Mouse (Mus musculus) frontal cortex, postnatal 14 days (tissue): ENCODE results near the gene Fads6.

Experiments
- DNase-seq, 2 experiments: peaks; one replicate each; pipeline ENCODE4 v3.0.0; 2022; ENCODE audit warnings: low spot score in 2 of 2

Gene Fads6

DNA sequence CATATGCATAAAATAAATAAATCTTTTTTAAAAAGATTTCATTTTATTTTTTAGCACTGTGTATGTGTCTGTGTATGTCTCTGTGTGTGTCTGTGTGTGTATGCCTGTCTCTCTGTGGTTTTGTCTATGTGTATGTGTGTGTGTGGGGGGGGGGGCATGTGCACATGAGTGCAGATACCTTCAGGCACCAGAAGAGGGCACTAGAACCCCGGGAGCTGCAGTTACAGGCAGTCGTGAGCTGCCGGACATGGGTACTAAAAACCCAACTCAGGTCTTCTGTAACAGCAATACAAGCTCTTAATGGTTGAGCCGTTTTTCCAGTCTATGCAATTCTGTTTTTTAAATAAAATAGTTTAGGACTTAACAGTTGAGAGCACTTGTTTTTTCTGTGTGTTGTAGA, 3.3 kb upstream of the Fads6 start:
- DNase-seq: no peak

- no peak for DNase-seq
These were observed 697 bp upstream of the Fads6 start for GRCm38 (mm10) chr11:115298160-115298559.

DNA sequence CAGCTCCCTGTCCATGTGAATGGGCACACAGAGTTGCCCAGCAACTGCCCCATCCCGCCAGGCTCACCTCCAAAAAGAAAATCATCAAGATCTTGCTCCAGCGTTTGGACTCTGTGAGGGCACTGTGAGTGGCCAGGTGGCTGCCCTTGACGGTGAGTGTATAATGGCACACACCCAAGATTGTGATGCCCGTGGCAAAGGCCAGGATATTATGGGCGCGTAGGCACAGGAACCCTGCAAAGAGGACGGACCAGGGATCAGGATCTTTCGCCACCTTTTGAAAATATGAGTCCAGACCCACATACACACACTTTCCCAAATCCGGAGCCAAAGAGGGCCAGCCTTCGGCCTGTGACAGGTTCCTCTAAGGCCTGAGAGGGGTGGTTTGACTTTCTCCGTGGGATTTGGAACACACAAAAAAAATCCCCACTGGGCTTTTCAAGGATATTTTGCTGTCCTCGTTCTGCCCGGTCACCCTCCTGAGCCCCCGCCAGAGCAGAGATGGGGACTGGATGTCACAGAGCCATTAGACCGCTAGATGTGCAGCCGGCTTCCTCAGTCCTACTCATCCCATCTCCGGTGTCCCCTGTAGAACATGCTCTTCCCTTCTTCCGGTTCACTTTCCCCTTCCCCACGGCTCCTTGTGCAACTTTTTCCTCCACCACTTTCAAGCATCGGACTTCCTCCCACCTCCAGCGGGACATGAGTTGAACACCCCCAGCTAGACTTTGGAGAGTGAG, 822 bp downstream of the Fads6 start:
- no peak for DNase-seq

GRCm38 (mm10) chr11:115295939-115296338, 1.5 kb downstream of the Fads6 start:
- no peak for DNase-seq

DNA sequence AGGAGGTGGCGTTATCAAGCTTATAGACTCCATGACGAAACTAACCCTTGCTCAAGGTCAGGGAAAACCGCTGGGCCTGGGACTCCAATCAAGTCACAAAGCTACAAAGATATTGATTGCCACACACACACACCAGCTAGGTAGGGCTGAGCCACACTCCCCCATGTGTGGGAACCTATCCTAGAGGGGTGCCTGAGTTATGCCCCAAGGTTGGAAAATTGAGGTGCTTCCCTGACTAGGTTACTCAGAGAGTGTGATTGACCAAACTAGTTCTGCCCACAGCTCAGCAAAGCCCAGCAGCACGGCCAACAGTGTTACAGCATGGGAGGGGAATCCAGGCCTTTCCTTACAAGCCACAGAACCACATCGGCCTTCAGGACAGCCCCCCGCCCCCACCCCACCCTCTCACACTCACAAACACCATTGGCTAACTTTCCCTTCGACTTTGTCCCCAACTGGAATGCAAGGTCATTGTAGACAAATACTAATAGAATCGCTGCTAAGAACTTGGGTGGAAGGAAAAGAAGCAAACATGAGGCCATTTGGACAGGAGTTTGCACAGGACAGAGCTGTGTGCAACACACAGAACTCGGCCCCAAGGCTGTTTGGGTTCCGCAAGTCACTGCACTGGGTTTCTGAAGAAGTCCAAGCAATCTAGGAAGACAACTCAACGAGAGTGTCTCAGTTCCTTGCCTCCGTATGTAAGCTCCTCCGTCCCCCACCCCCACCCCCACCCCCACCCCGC, 4.7 kb downstream of the Fads6 start:
- DNase-seq: no peak

- DNase-seq: no peak
These were observed 6.0 kb downstream of the Fads6 start for GRCm38 (mm10) chr11:115291503-115291902.

DNA sequence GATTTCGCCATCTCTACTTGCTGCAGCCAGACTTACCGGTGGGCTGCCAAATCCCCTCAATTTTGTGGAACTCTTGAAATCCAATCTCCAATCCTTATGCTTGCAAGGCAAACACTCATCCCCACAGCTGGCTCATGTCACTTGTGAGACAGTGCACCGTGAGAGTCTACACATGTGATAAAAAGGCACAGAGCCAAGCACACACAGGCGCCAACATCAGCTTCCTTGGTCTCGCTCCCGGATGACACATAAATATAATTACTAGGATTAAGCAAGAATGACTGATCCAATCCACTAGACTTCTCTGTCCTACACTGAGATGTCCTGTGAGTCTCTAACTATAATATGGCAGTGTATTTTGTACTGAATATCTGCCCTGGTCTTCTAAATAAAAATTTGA, 6.5 kb downstream of the Fads6 start:
- no peak for DNase-seq

GRCm38 (mm10) chr11:115290314-115290713, 7.1 kb downstream of the Fads6 start:
- DNase-seq: no peak

- no peak for DNase-seq
These were observed 7.6 kb downstream of the Fads6 start for GRCm38 (mm10) chr11:115289885-115290284.

GRCm38 (mm10) chr11:115288305-115288704, 9.2 kb downstream of the Fads6 start:
- no peak for DNase-seq

DNA sequence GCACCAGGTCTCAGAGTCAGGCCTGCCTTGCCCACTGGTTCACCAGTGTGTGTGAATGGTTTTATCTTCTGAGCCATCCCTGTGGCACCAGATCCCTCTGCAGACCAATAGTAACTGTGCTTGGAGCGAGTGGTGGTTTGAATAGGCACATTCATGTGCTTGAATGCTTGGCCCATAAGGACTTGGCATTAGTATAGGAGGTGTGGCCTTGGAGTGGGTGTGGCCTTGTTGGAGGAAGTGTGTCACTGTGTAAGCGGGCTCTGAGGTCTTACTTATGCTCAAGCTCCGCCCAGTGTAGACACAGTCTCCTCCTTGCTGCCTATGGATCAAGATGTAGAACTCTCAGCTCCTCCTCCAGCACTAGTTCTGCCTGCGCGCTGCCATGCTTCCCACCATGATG, 10.1 kb downstream of the Fads6 start:
- DNase-seq: no peak

GRCm38 (mm10) chr11:115286201-115286993, 11.1 kb downstream of the Fads6 start:
- no peak for DNase-seq

GRCm38 (mm10) chr11:115285282-115285681, 12.2 kb downstream of the Fads6 start:
- DNase-seq: no peak

GRCm38 (mm10) chr11:115283891-115284620, 13.4 kb downstream of the Fads6 start:
- no peak for DNase-seq

GRCm38 (mm10) chr11:115283486-115283765, 14.0 kb downstream of the Fads6 start:
- no peak for DNase-seq

DNA sequence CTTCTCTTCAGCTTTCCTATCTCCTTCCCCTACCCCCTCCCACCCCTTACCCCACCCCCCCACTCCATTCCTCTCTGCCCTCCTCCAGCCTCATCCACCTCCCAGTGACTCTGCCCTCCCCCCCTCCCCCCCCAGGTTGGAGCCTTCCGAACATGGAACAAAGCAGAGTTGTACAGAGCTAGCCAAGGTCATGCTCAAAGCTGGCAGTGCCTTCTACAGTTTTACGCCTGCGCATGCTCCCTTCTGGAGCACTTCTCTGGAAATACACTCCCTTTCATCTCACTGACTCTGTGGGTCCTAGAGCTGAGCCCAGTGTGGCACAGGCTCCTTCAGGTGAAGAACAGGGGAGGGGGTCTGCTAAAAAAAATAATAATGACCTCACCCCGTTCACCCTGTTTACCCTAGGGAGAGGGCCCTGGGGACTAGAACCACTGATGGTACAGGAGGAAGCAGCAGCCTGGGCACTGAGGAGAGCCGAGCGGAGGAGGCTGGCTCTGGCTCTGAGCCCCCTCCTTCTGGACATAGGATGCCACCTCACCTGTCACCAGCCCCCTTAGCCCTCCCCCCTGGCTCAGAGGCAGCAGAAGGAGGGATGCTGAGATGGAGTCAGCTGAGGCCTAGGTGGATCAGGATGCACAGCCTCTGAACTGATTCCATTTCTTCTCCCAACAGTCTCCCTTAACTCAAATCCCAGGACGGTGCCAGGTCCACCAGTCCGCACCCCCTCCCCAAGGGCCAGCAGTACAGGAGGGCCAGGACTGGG, 14.6 kb downstream of the Fads6 start:
- no peak for DNase-seq

DNA sequence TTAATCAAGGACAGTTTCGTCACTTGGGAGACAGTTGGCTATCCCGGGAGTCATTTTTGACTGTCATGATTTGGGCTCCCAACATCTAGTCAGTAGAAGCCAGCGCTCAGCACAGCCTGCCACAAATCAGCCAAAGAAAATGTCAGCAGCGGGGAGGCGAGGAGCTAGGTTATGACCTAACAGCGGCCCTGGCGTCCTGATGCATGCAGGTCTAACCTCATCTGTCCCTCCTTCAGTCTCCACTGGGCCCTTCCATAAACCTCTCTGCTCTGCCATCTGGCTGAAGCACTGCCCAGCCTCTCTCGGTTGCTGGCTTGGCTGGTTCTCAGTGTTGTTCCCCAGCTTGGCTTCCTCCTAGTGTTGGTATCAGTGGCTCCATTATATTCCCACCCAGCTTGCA, 15.2 kb downstream of the Fads6 start:
- no peak for DNase-seq

DNA sequence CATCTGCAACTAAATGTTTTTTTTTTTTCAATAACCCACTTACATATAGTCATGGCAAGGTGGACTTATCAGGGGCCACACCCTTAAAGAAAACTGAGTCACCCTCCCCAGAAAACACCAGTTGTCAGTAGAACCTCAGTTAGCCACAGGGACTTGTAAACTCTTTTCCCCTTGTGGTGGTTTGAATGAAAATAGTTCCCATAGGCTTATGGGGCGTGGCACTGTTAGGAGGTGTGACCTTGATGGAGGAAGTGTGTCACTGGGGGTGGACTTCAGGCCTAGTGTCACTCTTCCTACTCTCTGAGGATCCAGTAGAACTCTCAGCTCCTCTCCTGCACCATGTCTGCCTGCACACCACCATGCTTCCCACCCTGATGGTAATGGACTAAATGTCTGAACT, 17.7 kb downstream of the Fads6 start:
- DNase-seq: no peak

GRCm38 (mm10) chr11:115278176-115278575, 19.3 kb downstream of the Fads6 start:
- no peak for DNase-seq

GRCm38 (mm10) chr11:115277604-115277975, 19.9 kb downstream of the Fads6 start:
- DNase-seq: no peak
